Mouse (Mus musculus) c-Kit-negative CD71-positive TER-119-positive erythroid progenitor cells, embryonic 14.5 days (primary cell): ENCODE results near the gene Rps6kl1.

Experiments used
- DNase-seq: peaks from one replicate; pipeline ENCODE4 v3.0.0-alpha.2; 2013; ENCODE audit warnings: low read depth, low spot score

Rps6kl1 gene

GRCm38 (mm10) chr12:85141096-85141495, 10.0 kb downstream of the Rps6kl1 start:
- DNase-seq, result no peak

- no peak for DNase-seq
Measured at GRCm38 (mm10) chr12:85140036-85140701, 10.9 kb downstream of the Rps6kl1 start.

- DNase-seq, result no peak
Measured at GRCm38 (mm10) chr12:85136627-85137026, 14.4 kb downstream of the Rps6kl1 start.

DNA sequence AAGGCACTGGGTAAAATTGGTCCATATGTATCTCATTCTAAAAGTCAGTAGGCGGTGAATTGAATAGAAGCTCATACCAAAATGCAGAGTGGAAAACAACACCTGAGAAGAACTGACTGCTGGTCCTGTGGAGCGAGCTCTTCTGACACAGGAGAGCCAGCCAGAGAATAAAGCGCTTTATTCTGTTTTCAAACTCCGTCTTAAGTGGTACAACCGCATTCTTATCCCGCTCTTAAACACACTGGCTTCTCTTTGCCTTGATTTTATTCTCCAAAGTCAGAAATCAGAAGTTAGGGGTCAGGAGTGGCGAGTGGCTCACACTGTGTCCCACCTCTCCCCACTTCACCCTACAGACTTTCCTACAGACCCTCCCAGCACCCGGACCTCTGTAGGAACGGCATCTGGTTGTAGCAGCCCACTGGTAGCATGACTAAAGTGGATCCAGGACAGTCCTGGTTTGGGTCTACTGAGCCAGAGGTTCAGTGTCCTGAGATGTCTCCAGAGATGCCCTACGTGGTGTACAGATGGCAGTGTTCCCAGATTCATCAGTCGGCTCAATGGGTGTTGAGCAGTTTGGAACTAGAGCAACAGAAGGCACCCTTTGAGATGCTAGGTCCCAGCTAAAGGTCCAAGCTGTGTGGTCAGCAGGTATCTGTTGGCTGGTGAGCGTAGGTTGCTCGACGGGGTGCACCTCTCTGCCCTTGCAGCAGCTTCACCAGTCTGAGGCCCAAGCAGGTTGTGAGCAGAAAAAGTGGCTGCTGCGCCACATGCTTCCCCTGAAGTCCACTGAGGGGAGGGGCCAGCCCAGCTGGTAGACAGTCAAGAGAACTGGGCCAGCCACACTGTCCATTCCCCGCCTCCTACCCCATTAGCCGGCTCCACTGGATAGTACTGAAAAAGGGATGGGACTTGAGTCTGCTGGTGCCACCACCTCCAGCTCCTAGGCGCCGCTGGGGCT, 15.3 kb downstream of the Rps6kl1 start:
- DNase-seq, result no peak

GRCm38 (mm10) chr12:85134043-85134794, 16.8 kb downstream of the Rps6kl1 start:
- DNase-seq, result no peak

DNA sequence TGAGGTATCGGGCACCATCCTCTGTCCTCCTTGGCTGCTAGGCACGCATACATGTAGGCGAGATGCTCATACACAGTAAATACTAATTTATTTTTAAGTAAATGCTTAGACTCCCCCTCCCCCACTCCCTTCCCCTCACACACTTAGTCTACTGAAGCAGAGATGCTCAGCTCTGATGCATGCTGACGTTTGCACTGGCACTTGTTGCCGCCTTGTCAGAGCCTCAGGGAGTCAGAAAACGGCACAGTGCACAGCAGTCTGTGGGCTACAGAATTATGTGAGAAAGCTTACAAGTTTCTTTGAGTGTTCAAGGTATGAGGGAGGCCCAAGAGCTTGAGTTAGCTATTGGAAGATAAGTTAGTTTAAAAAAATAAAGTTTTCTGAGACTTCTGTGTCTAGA, 19.7 kb downstream of the Rps6kl1 start:
- no peak for DNase-seq

DNA sequence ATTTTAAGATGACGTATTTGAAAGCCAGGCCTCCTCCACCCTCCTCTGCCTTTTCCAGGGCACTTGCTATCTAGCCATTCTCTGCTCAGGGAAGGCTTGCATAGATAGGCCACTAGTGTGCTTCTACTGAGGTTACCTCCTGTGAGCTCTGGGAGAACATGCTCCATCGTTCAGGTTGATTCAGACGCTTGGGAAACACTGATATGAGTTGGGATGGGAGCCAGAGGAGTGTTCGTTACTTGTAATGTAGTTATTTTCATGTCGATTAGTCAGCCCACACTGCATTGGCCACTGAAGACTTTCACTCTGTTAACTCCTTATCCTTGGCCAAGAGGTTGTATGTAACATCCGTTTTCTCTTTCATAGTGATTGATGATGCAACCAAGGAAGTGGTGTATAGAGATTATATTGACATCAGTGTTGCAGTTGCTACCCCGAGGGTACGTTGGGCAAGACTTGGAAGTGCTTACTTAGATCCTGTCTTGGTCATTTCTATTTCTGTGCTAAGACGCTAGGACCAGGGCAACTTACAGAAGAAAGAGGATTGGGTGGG, 21.6 kb downstream of the Rps6kl1 start:
- DNase-seq, result no peak

GRCm38 (mm10) chr12:85126986-85127603, 24.0 kb downstream of the Rps6kl1 start:
- DNase-seq, result no peak

DNA sequence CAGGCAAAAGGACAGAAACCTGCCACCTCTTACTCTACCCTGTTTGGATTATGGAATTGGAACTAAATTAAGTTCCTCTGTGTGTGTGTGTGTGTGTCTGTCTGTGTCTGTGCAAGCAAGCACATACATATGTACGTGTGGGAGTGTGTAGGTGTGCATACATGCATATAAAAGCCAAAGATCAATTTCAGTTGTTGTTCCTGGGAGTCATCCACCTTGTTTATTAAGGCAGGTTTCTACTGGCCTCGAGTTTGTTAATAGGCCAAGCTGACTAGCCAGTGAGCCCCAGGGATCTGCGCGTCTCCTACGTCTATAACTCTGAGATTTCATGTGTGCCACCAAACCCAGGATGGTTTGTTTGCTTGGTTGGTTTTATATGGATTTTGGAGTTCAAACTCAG, 26.3 kb downstream of the Rps6kl1 start:
- DNase-seq, result no peak

GRCm38 (mm10) chr12:85123645-85124044, 27.4 kb downstream of the Rps6kl1 start:
- DNase-seq, result no peak

- DNase-seq, result no peak
Measured at GRCm38 (mm10) chr12:85123108-85123530, 27.9 kb downstream of the Rps6kl1 start.

GRCm38 (mm10) chr12:85121806-85122459, 29.1 kb downstream of the Rps6kl1 start:
- no peak for DNase-seq

- no peak for DNase-seq
Measured at GRCm38 (mm10) chr12:85115678-85116077, 35.4 kb downstream of the Rps6kl1 start.

DNA sequence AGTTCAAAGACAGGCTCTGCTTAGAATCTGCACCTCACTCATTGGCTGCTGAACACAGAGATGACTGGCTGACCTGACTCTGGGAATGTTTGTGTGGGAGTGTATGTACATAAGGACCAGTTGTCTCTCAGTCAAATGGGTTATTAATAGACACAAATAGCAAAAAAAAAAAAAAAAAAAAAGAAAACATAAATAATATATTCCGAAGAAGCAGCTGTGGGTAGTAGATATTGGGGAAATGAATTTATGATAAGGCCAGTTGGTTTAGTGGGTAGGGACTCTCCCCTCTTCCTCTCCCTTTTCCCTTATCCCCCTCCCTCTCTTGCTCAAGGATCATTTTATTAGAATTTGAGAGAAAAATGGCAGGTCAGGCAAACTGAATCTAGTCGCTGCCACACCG, 37.1 kb downstream of the Rps6kl1 start:
- no peak for DNase-seq

DNA sequence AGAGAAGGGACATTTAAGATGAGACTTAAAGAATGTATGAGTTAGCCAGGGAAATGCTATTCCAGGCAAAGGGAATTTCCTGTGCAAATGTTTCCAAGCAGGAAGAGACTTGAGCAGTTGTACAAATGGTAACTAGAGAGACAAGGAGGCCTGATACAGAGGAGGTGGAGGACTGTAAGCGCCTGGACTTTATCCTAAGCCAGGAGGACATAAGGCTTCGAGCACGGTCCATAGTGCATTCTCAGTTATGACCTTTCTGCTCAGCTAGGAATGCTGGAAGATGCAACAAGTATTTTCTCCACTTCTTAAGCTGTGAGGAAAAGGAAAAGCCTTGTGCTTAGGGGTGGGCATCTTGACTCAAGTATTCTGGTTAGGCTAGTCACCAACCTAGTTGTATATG, 37.7 kb downstream of the Rps6kl1 start:
- DNase-seq, result no peak

DNA sequence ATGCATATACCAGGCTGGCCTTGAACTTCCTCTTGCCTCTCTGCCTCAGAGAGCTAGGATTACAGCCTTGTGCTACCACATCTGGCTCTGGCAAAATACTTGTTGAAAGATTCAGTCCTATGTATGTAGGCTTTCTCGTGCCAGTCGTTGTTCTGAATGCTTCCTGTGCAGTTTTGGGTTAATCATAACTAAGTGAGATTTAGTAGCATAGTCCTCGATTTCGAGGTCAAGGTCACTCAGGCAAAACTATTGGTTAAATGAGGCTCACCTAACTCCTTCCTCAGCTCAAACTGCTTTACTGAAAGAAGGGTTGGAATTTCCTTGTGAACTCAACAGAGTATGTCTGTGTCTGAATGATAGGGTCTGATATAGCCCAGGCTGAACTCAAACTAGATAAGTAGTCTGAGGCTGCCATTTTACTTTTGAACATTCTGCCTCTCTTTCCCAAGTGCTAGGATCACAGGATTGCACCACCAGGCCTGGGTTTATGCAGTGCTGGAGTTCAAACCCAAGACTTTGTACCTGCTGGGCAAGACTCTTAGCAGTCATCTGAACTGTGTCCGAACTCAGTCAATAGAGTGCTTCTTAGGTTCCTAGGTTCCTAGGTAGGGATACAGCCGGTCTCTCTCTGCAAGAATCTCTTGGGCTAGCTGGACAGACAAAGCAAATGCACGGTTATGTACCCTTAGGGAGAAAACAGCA, 38.4 kb downstream of the Rps6kl1 start:
- no peak for DNase-seq

GRCm38 (mm10) chr12:85110698-85111592, 40.1 kb downstream of the Rps6kl1 start, which contains the start of the genes Prox2 and Dlst:
Gene Prox2, minus strand, starts transcription at chr12:85110759.
Gene Dlst, plus strand, starts transcription at chr12:85110833.
- DNase-seq, result peak; percentile 75

DNA sequence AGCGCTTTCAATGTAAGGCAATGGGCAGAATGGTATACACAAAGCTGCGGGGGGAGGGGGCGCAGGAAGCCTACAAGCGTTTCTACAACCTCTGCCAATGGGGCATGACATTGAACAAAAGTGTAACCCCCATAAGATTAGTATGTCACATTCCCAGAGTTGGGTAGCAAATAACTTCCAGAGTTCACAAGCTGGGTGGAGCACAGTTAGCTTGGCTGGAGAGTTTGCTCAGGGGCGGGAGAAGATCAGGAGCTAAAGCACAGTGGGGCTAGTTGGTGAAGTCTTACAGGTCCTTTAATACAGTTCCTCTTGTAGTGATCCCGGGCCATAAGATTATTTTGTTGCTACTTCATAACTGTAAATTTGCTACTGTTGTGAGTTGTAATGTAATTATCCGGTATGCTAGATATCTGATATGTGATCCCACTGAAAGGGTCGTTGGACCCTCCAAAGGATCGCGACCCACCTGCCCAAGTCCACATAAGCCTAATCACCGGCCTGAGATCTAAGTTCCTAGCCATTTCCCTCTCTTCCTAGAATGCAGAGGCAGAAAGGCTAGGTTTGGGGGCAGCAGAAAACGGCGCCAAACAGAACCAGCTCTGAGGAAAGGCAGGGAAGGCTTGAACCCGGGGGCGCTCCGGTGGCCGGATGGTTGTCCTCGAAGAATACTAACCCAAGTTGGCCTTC, 40.9 kb downstream of the Rps6kl1 start:
- DNase-seq, result peak; percentile 50
